Mouse (Mus musculus) frontal cortex, postnatal 36 days (tissue): Measurements from ENCODE around the gene Ogfr.
A peak's percentile ranks its signal among the peaks of the same experiment; 100 is the strongest.

Source experiments
- DNase-seq, 2 experiments: peaks; one replicate each; pipeline ENCODE4 v3.0.0; 2022; ENCODE audit warnings: low spot score in 2 of 2

Gene Ogfr

GRCm38 (mm10) chr2:180589123-180589831 lies at the start of gene Ogfr:
Gene Ogfr (plus strand): TSS chr2:180589245.
- DNase-seq = peak; percentile 80 to 81

- DNase-seq = no peak
These were observed 45.4 kb upstream of the Ogfr start for GRCm38 (mm10) chr2:180543675-180544074.

GRCm38 (mm10) chr2:180545046-180545445 lies 44.0 kb upstream of the Ogfr start:
- no peak for DNase-seq

GRCm38 (mm10) chr2:180547384-180548106 lies 41.5 kb upstream of the Ogfr start:
- no peak for DNase-seq

- no peak for DNase-seq
These were observed 36.7 kb upstream of the Ogfr start for GRCm38 (mm10) chr2:180552340-180552739.

- no peak for DNase-seq
These were observed 33.8 kb upstream of the Ogfr start for GRCm38 (mm10) chr2:180555219-180555618.

- DNase-seq = no peak
These were observed 32.6 kb upstream of the Ogfr start for GRCm38 (mm10) chr2:180556470-180556869.

- no peak for DNase-seq
These were observed 28.8 kb upstream of the Ogfr start for GRCm38 (mm10) chr2:180560245-180560644.

GRCm38 (mm10) chr2:180562146-180562545 lies 26.9 kb upstream of the Ogfr start:
- DNase-seq = no peak

GRCm38 (mm10) chr2:180563296-180563695 lies 25.7 kb upstream of the Ogfr start:
- DNase-seq = no peak

GRCm38 (mm10) chr2:180563841-180564240 lies 25.2 kb upstream of the Ogfr start:
- no peak for DNase-seq

GRCm38 (mm10) chr2:180566240-180566913 lies 22.7 kb upstream of the Ogfr start:
- DNase-seq = no peak

- no peak for DNase-seq
These were observed 19.9 kb upstream of the Ogfr start for GRCm38 (mm10) chr2:180569028-180569643.

- no peak for DNase-seq
These were observed 12.6 kb upstream of the Ogfr start for GRCm38 (mm10) chr2:180576482-180576881.

GRCm38 (mm10) chr2:180578686-180579085 lies 10.4 kb upstream of the Ogfr start:
- peak; percentile 66 to 74 for DNase-seq

- DNase-seq = no peak
These were observed 8.0 kb upstream of the Ogfr start, which contains the start of gene Mrgbp for GRCm38 (mm10) chr2:180581002-180581401. Gene Mrgbp (plus strand): TSS chr2:180581304.

- DNase-seq = peak; percentile 98 to 99
These were observed 6.4 kb upstream of the Ogfr start for GRCm38 (mm10) chr2:180582481-180583153.

GRCm38 (mm10) chr2:180583154-180583507 lies 5.9 kb upstream of the Ogfr start:
- no peak for DNase-seq

- no peak for DNase-seq
These were observed 316 bp upstream of the Ogfr start for GRCm38 (mm10) chr2:180588736-180589122.

- no peak for DNase-seq
These were observed 8.4 kb downstream of the Ogfr start, which contains the start of gene Col9a3 for GRCm38 (mm10) chr2:180597490-180597889. Gene Col9a3 (plus strand): TSS chr2:180597790.

- no peak for DNase-seq
These were observed 9.2 kb downstream of the Ogfr start for GRCm38 (mm10) chr2:180598157-180598705.
